Mouse (Mus musculus) hematopoietic stem cell, adult 5-6 weeks (primary cell): ENCODE data around the gene Pdcl3. TPM values are rescaled to one million over a fixed set of nuclear protein-coding genes. Genes with fewer than 3 reads are reported as not detected.

Experiments used
- ATAC-seq, 2 experiments: fragments of 125-278 bp in 1 of 2; replicated peaks in 1 of 2; 2 replicates each; pipeline ENCODE4 v1.8.0; 2016 to 2017; ENCODE audit warnings: inconsistent platforms in 2 of 2, mild to moderate bottlenecking in 2 of 2, moderate number of reproducible peaks in 2 of 2, low read depth in 1 of 2, moderate TSS enrichment in 1 of 2; ENCODE audit not compliant: low FRiP score in 2 of 2, poor library complexity in 2 of 2, severe bottlenecking in 2 of 2, insufficient read depth in 1 of 2, low TSS enrichment in 1 of 2
- total RNA-seq: library from RNA; stranded (forward); fragments of 172-1452, 232-1000 nt; gene quantifications from 2 replicates; pipeline ENCODE4 v1.2.3, GENCODE M21; 2017

Pdcl3 gene
- total RNA-seq = 33.1 and 60.2 TPM in 2 replicates

DNA sequence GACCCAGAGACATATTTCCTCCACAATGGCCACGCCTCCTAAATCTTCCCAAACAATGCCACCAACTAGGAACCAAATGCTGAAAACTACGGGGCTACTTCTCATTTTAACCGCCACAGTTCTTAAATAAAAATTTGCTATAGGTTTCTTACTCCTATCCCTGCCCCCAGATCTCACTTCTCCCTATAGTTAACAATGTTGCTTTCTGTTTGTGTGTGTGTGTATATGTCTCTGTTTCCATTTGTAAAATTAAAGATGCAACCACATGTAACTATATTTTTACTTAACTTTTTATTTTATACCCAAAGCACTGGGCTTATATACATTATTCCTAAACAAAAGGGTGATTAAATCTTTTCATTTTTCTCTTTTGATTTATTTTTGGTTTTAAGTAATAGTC, at the start of gene Pdcl3:
TSS of gene Pdcl3 (plus strand) at position 301 of the 400 bp plus-strand sequence.
- no peak for ATAC-seq

DNA sequence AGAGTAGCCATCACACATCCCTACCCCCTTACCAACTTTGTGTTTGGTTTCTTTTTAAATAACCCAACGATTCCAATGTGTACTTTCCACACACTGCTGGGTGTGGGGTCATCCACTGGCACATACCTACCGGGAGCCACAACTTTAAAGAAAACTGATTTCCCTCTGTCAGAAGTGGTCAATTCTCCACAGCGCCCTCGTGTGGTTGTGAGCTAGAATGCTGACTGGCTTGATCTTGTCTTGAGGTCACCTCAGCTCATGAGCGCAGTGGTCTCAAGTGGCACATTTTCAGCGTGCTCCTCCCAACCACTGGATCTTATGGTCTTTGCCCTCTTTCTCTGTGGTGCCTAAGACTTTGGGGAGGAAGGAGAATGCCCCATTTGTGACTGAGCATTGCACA, 48.6 kb upstream of the Pdcl3 start:
- 0 out of 4 replicates have a peak, but pooled peaks of 1 of the 2 experiments have one; percentile 27 for ATAC-seq

DNA sequence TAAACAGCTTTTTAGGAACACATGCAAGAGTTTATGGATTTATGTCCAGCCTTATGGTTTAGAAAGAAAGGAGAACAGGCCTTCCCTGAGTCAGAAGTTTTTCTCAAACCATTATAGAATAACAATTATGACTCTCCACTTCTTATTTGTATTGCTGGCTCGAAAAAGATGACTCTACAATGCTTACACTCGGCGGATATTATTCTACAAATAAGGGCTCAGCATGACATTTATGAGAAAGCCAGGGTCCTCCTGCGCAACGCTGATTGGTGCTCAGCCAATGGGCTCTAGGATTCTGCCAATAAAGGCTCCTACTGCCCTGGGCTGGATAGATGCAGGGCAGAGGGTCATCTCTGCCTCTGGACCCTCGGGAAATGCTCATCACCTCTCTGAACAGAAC, 46.6 kb upstream of the Pdcl3 start, which contains the start of gene Nms:
TSS of gene Nms (plus strand) at position 301 of the 400 bp plus-strand sequence.
- no peak for ATAC-seq

DNA sequence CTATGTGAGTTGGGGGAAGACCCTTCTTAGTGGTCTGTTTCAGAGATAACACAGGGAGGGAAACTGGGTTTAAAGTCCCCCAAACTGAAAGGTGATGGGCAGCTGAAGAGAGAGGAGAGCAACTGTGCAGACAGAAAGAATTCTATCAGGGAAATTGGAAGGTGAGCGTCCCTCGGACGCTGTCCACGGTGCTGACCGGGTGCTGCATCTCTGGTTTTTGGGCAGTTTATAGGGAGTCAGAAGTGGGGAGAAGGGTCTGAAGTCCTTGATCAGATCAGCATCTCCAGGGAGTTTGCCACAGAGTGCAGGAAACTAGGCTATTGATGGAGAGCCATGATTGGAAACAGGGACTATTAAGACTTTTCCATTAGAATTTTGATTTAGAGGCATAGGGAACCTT, 45.8 kb upstream of the Pdcl3 start:
- no peak for ATAC-seq

DNA sequence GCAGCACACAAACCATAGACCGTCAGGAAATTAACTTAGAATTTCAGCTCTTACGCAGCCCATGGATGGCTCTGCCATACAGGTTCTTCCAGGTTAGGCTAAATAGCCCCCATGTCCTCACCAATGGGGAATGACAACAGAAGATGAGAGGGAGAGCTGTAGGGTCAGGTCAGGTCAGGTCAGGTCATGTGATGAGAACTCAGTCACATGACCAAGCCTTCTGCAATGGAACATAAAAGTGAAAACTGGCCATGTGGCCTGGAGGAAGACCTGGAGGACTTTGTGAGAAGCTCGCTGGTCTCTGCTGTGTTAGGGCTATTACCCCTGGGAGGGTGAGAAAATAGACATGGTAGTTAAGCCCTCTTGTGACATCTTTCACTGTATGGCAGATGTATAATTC, 29.0 kb upstream of the Pdcl3 start:
- no peak for ATAC-seq

DNA sequence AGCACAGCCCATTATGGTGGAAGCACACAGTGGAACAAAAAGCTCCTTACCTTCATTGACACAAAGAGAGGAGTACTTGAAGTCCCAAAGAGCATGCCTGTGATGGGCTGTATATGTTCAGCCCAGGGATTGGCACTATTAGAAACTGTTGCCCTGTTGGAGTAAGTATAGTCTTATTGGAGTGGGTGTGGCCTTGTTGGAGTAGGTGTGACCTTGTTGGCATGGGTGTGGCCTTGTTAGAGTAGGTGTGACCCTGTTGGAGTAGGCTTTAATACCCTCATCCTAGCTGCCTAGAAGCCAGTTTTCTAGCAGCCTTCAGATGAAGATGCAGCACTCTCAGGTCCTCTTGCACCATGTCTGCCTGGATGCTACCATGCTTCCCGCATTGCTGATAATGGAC, 16.3 kb upstream of the Pdcl3 start:
- no peak for ATAC-seq

DNA sequence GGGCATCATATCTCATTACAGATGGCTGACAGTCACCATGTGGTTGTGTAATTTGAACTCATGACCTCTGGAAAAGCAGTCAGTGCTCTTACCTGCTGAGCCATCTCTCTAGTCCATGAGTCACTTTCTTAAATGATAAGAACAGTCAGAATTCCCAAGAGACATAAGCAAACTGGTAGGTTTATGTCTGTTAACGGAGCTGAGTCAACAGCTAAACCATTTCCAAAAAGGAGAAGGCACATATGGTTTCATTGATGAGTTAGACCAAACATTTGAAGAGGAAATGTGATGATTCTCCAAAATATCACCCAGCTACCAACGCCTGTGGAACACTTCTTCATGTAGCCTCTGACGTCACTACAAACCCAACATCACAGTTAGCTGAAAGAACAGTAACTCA, 13.7 kb upstream of the Pdcl3 start:
- ATAC-seq = no peak

DNA sequence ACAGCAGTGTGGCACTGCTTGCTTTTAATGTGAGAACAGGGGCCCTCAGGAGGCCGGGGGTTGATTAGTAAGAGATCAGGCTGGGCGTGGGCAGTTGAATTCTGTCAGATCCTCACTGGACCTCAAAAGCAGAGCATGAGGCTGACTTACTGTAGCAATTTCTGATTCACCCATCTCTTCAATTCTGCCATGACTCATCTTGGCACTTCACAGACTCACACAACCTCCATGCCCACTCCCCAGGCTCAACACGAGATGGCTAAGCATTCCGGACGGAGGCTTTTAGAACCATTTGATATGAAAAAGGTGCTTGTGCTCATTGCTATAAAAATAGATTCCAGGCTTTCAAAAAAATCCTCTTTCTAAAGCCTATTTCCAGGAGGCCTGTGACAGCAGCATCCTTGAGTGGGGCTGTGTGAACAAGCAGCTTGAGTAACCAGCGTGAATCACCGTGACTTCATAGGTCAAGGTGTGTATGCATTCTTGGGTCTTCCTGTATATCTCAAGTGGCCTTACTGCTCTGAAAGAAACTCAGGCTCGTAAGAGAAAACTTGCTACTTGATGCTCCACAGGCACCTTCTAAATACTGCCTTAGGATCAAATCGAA, 12.3 kb upstream of the Pdcl3 start:
- ATAC-seq = no peak

DNA sequence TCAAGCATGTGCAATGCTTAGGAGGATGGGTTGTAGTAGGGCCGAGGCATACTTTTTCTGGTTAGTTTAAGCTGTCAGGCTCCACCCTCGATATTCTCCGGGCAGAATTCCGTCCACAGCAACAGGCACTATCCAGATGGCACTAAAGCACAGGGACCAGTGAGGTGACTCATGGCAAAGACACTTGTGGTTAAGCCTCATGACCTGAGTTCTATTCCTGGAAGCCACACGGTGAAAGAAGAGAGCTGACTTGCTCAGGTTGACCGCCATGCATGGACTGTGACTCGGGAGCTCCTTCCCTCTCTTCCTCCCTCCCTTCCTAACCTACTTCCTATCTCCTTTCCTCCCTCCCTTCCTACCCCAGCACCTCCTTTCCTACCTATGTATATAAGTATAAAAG, 5.5 kb upstream of the Pdcl3 start:
- ATAC-seq = no peak

DNA sequence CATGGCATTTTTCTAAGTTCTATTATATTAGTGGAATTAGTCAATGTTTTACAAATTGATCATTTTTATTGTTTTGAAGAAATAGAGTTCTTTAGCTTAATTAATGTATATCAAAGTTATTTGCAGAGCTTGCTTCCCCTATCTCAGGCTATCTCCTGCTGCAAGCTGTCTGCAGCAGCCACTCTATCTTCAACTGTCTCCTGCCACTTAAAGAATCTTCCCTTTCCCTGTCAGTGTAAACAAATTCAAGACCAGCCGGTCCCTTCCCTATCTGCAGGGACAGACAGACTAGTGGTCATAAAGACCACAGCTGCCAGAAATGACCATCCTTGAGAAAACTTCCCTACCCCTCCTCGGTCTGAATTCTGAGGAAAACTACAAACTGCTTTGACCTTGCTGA, 1.5 kb upstream of the Pdcl3 start:
- no peak for ATAC-seq

DNA sequence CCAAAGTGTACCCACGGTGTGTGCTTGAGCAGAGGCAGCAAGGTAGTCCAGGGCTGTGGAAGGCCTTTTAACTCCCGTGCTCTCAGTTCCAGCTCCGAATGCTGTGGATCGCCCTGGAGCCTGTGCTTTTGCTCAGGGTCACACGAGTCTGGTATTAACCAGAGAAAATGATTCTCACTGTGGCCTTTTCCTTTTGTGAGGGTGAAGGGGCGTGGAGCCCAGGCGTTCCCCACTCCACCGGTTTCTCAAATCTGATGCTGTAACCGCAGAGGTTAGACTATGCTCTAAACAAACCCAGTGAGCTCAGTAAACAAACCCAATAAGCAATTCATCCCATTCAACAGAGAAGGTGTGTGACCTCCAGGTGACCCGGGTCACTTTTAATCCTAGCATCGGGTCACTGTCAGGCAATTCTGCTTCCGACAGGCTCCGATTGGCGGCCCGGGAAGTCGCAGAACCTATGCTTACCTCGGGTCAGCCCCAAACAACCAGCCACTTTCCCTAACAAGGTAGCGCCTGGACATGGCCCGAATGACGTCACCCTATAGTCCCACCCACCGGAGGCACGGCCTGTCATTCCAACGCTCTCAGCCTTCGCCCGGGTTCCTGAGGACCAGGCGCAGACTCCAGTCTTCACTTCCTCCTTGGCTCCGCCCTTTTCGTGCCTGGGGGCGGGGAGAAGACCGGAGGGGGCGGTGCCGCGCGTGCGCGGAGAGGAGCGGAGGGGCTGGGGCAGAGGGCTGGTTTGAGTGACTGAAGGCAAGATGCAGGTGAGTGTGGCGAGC, 1.9 kb downstream of the Pdcl3 start:
- peak; percentile 98 for ATAC-seq

DNA sequence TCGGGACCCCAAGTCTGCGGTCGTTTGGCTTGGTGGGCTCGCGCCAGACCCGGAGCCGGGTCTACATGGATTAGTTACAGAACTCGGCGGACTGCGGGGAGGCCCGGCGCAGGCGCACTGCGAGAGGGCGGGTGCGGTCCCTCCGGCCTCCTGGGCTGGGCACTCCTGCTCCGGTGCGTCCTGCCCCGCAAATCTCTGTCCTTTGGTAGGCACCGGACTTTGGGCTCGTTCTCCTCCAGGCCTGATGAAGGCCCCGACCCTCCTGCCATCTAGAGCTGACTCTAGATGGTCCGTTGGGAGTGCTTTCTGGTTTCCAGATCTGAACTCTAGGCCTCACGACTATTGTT, 2.4 kb downstream of the Pdcl3 start:
- ATAC-seq = peak; percentile 30 to 67; a peak in 2 of 4 replicates

DNA sequence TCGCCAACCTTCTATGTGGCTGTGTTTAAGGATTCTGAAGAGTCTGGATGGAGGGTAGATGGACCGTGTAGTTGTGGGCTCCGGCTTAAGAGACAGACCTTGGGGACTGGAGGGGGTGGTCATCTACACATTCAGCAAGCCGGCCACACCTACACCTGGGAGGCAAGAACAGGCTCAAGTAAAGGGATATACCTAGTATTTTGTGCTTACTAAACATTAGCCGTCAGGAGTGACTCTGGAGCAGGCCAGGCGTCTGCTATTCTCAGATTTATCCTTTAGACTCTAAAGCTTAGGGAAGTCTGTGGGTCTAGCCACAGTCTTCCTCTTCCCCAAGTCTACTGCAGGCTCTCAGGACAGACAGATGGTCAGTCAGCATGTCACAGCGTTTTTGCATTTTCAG, 2.9 kb downstream of the Pdcl3 start:
- no peak for ATAC-seq

DNA sequence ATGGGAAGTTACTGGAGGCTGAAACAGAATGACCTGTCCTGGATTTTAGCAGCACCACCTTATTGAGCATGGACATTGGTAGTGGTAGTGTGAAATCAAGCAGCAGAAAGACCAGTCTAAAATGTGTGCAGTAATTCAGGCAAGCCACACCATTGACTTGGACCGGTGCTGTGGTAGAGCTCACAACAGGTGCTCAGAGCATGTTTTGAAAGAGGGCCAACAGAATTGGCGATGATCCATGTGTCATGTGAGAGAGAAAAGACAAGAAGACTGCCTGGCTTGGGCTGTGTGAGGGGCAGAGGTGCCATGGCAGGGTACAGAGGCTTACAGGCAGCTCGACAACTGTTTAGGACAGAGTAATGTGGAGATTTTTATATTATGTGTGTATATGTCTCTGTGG, 7.0 kb downstream of the Pdcl3 start:
- no peak for ATAC-seq

DNA sequence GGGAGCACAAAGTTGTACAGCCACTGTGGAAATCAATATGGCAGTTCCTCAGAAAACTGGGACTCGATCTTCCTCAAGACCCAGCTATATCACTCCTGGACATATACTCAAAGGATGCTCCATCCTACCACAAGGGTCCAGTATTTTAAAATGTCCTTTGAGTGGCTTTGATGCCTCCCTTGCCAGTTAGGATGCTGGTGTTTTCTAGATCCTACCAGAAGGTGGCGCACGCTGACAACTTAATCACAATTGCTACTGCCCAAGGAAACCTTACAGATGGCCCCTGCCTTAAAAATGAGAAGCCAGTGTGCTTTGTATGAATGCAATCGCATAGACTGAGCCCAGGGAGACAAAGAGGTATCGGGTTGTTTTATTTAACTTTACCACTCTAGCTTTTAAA, 15.7 kb downstream of the Pdcl3 start:
- peak; percentile 80 to 88 for ATAC-seq

DNA sequence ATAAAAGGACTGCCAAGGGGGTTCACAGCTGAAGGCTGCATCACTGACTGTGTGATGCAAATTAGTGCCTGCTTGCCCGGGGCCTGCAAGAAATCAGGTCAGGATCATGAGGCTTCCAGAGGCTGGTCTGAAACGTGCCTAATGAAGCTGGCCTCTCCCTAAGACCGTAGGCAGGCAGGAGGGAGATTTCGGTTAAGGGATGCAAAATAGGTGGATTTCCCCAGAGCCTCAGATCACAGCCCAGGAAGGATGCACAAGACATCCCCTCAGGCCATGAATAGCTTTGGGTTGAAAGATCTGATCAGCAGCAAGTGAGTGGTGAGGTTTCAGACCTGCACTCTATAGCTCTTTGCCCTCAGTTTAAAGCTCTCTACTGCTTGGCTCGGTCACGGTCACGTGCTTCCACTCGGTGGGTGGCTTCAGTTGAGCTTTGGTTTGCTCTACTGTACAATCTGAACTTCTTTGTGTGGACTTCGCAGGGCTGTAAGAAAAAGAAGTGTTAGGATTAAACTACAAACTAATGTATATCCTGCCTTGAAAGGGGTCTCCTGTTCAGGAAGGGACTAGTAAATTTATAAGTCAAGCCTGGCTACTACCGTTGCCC, 20.4 kb downstream of the Pdcl3 start:
- ATAC-seq = no peak

DNA sequence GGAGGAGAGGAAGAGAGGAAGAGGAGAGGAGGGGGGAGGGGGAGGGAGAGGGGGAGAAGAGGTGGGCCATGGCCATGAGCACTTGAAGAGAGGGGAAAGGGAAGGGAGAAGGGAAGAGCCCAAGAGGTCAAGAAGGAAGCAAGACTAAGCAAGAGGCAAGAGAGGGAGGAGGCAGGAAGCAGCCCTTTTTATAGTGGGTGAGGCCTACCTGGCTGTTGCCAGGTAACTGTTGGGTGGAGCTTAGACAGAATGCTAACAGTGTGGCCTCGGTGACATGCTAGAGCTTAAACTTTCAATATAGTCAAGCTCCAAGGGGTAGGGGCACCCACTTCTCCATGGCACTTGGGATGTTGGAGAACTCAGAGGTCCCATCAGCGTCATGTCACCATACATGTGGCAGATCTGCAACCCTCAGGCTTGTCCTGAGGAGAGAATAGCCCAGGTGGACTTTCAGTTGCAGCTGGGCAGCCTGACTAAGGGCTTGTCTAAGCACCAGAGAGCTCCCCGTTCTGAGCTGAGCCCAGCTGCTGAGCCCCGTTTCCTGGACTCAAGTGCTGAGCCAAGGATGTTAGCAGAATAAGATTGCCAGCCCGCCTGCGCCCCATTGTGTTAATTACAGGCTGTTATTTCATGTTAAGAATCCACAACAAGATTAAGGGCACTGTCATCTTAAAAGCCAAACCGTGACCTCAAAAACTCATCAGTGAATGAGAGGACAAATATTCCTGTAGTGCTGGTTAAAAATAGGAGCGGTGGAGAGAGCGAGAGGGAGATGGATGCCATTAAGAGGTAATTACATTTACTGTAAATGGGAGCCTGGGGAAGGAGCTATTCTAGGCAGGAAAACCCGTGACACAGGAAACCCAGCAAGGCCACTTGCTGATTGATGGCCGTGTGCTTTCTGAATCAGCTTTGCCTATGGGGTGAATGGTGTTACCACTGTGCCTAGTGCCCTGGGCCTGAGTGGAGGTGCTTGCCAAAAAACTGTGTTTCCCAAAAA, 21.7 kb downstream of the Pdcl3 start:
- peak; percentile 43 to 60; a peak in 3 of 4 replicates for ATAC-seq
